Mouse (Mus musculus) C2C12 (cell line): ENCODE results near the gene Trmt1l. TPM values are rescaled to one million over a fixed set of nuclear protein-coding genes. Genes with fewer than 3 reads are reported as not detected.

Source experiments
- H3K27me3 ChIP-seq: one replicate; pipeline ENCODE4 v1.6.1; 2011; ENCODE audit not compliant: control insufficient read depth, insufficient read depth, insufficient read length
- H3K36me3 ChIP-seq: one replicate; pipeline ENCODE4 v1.6.1; 2011; ENCODE audit not compliant: control insufficient read depth, insufficient read depth
- H3K4me3 ChIP-seq: one replicate; pipeline ENCODE4 v1.5.1; 2011; ENCODE audit warnings: mild to moderate bottlenecking, control low read depth; ENCODE audit not compliant: poor library complexity, insufficient read depth, severe bottlenecking
- H3K79me2 ChIP-seq: one replicate; pipeline ENCODE4 v1.6.1; 2011; ENCODE audit not compliant: control insufficient read depth, insufficient read depth
- H3K79me3 ChIP-seq: one replicate; pipeline ENCODE4 v1.6.1; 2011; ENCODE audit warnings: low read depth, control low read depth
- H3ac ChIP-seq: one replicate; pipeline ENCODE3; 2011; ENCODE audit warnings: low read depth; ENCODE audit not compliant: control insufficient read depth, insufficient read length
- CEBPB ChIP-seq: IDR thresholded peaks from one replicate; pipeline ENCODE4 v1.6.1; 2011; ENCODE audit warnings: low read depth, mild to moderate bottlenecking, control low read depth, moderate library complexity
- CTCF ChIP-seq: IDR thresholded peaks from one replicate; pipeline ENCODE4 v1.5.1; 2011; ENCODE audit not compliant: control insufficient read depth, insufficient read depth, insufficient read length
- FOSL1 ChIP-seq: IDR thresholded peaks from one replicate; pipeline ENCODE4 v1.8.0; 2011; ENCODE audit warnings: mild to moderate bottlenecking, low read length; ENCODE audit not compliant: poor library complexity, insufficient read depth, severe bottlenecking
- MAX ChIP-seq: IDR thresholded peaks from one replicate; pipeline ENCODE4 v1.6.1; 2011; ENCODE audit warnings: mild to moderate bottlenecking, control low read depth
- MYOD1 ChIP-seq: IDR thresholded peaks from one replicate; pipeline ENCODE4 v1.6.1; 2011; ENCODE audit warnings: low read depth; ENCODE audit not compliant: control insufficient read depth, insufficient read length
- MYOG ChIP-seq: IDR thresholded peaks from one replicate; pipeline ENCODE4 v1.6.1; 2011; ENCODE audit not compliant: control insufficient read depth, insufficient read length; ENCODE audit errors: extremely low read depth
- USF1 ChIP-seq: IDR thresholded peaks from one replicate; pipeline ENCODE4 v1.6.1; 2011; ENCODE audit warnings: low read depth, mild to moderate bottlenecking, control low read depth, moderate library complexity
- microRNA-seq: library from miRNA; unstranded; fragments of <30 nt; microRNA quantifications from one replicate; pipeline ENCODE4, GENCODE M21; 2019; ENCODE audit warnings: borderline microRNAs expressed
- polyA plus RNA-seq: library from polyadenylated mRNA; unstranded; fragments of >200 nt; fragmentation: generic; extraction: Trizol; gene quantifications from one replicate; pipeline ENCODE4 v1.2.1, GENCODE M21; 2012; ENCODE audit warnings: missing spikeins

Trmt1l gene
- polyA plus RNA-seq, 1 experiment = 9.7 TPM

DNA sequence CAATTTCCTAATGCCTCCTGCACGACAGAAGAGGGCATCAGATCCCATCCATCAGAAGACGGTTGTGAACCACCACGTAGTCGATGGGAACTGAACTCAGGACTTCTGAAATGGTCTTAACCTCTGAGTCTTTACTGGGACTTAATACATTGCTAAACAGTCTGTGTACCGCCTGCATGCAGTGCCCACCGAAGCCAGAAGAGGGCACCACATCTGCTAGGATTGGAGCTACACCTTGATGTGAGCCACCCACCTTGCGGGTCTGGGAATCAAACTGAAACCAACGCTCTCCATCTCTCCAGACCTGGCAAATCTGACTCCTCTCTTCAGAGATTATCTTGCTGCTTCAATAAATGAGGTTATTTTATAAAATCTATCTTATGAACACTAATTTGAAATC is 68.7 kb downstream of the Trmt1l start:
- no peak overlapping the region for H3ac ChIP-seq
- H3K79me3 ChIP-seq = peaks cover 74% of the 10 kb centered on the region
- TF ChIP-seq CTCF (peak; percentile 3), MAX (no peak), CEBPB (no peak)
- no peak overlapping the region for H3K4me3 ChIP-seq
- H3K79me2 ChIP-seq = peaks cover 84% of the 10 kb centered on the region
- H3K27me3 ChIP-seq = no peaks in the 10 kb centered on the region
- H3K36me3 ChIP-seq = no peaks in the 10 kb centered on the region

DNA sequence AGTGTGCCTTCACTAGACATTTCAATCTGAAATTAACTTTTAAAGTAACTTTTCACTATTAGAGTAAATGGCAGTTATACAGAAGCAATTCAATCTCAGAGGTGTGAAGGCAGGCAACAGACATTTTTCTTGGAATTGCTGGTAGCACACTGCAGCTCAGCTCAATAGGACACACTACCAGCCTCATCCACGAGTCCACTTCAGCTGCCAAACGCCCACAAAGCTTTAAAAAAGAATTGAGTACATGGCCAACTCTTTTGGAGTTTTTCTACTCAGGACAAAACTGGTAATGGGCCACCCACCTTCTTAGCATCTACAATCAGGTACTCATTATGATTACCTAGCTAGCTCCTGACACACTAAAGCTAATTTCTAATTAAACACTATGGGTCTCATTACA is 69.6 kb downstream of the Trmt1l start:
- H3K79me2 ChIP-seq = peaks cover 74% of the 10 kb centered on the region
- H3K36me3 ChIP-seq = no peaks in the 10 kb centered on the region
- no peak for TF ChIP-seq FOSL1
- no peak for TF ChIP-seq MAX
- TF ChIP-seq CTCF = no peak
- TF ChIP-seq CEBPB = no peak
- TF ChIP-seq USF1 = no peak
- TF ChIP-seq MYOD1 = no peak
- TF ChIP-seq MYOG = no peak
- no peak overlapping the region for H3K4me3 ChIP-seq
- no peak overlapping the region for H3ac ChIP-seq
- peaks cover 67% of the 10 kb centered on the region for H3K79me3 ChIP-seq
- H3K27me3 ChIP-seq = no peaks in the 10 kb centered on the region

- no peaks in the 10 kb centered on the region for H3K36me3 ChIP-seq
- no peak for TF ChIP-seq MYOD1
- no peak for TF ChIP-seq FOSL1
- no peak for TF ChIP-seq MAX
- no peak for TF ChIP-seq USF1
- TF ChIP-seq CEBPB = no peak
- no peak for TF ChIP-seq CTCF
- no peak for TF ChIP-seq MYOG
- no peaks in the 10 kb centered on the region for H3K27me3 ChIP-seq
- no peak overlapping the region for H3ac ChIP-seq
- H3K4me3 ChIP-seq = no peak overlapping the region
- H3K79me3 ChIP-seq = peaks cover 62% of the 10 kb centered on the region
- H3K79me2 ChIP-seq = peaks cover 70% of the 10 kb centered on the region
These were observed 70.0 kb downstream of the Trmt1l start for GRCm38 (mm10) chr1:151498381-151498780.

DNA sequence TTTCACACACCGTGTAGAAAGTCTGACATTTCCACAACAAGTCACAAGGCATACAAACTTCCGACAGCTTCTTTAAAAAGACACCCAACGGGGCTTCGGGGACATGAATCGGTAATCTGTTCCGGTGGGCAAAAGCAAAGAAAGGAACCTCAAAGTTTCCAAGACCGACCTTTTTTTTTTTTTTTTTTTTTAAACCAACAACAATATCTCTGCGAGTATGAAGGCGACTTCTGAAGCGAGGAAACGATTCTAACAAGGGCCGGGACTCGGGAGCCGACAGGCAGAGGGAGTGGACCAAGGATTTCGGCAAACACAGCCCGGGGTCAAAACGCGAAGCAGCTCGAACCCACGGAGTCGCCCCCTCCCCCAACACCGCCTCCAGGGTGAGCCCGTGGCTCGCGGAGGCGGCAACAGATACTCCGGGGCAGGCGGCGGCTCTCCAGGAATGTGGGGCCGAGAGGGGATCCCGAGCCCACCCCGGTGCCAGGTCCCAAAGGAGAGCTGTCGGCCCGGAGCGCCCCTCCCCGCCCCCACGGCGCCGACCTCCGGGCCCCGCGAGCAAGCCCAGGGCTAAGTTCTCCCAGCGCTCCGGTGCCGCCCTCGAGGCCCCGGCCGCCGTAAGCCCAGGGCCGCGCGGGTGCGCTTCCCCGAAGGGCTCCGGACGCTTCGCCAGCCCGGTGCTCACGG is 71.6 kb downstream of the Trmt1l start:
- Histone ChIP-seq H3K79me2 (peaks cover 54% of the 10 kb centered on the region), H3K36me3 (no peaks in the 10 kb centered on the region), H3ac (peak overlapping the region; percentile 99), H3K4me3 (peak overlapping the region; percentile 71), H3K79me3 (peaks cover 47% of the 10 kb centered on the region), H3K27me3 (no peaks in the 10 kb centered on the region)
- TF ChIP-seq MYOG = no peak
- no peak for TF ChIP-seq CEBPB
- no peak for TF ChIP-seq FOSL1
- TF ChIP-seq MAX = no peak
- TF ChIP-seq CTCF = no peak
- no peak for TF ChIP-seq USF1
- no peak for TF ChIP-seq MYOD1

- TF ChIP-seq MYOD1 (no peak), MAX (no peak), MYOG (no peak), USF1 (no peak), CEBPB (no peak)
These were observed 72.4 kb downstream of the Trmt1l start, which contains the start of gene Rnf2 for GRCm38 (mm10) chr1:151500531-151501361. Gene Rnf2 (minus strand): TSS chr1:151500955.

More at GRCm38 (mm10) chr1:151500531-151501361, 72.4 kb downstream of the Trmt1l start, which contains the start of gene Rnf2:
- Histone ChIP-seq H3K79me3 (peaks cover 41% of the 10 kb centered on the region), H3ac (peak within 1 kb of the TSS; percentile 99), H3K27me3 (no peaks in the 10 kb centered on the region), H3K79me2 (peaks cover 46% of the 10 kb centered on the region), H3K36me3 (no peaks in the 10 kb centered on the region), H3K4me3 (peak within 1 kb of the TSS; percentile 71)

Small RNAs within 50 kb of the gene (microRNA-seq; reads per million reads assigned to microRNA genes)
- 0.16 reads per million for gene Mir7682

Other genes with a start within 250 kb of the Trmt1l start
- 0.07 TPM for gene Gm47985, start 246.0 kb upstream of the Trmt1l start, polyA plus RNA-seq
- gene Gm8947, start 236.2 kb upstream of the Trmt1l start, polyA plus RNA-seq = 0.05 TPM
- 0.05 TPM for gene Gm47995, start 230.1 kb upstream of the Trmt1l start, polyA plus RNA-seq
- gene 3110040M04Rik, start 224.4 kb upstream of the Trmt1l start, polyA plus RNA-seq = not detected
- not detected for gene Gm47996, start 218.4 kb upstream of the Trmt1l start, polyA plus RNA-seq
- gene Ivns1abp, start 84.1 kb upstream of the Trmt1l start, polyA plus RNA-seq = 38.6 TPM
- gene Swt1, start 87 bp upstream of the Trmt1l start, polyA plus RNA-seq = 1.7 TPM
- 10.7 TPM for gene Rnf2, start 72.4 kb downstream of the Trmt1l start, polyA plus RNA-seq
- gene Fam129a, start 142.6 kb downstream of the Trmt1l start, polyA plus RNA-seq = 1.7 TPM